Mouse (Mus musculus) hindbrain, postnatal 0 days (tissue): ENCODE data around the gene Trp73. TPM values are rescaled to one million over a fixed set of nuclear protein-coding genes. Genes with fewer than 3 reads are reported as not detected.

Experiments used
- ATAC-seq: fragments of 200-750 bp; cut with Nextera tagmentation; 2 replicates; pipeline ENCODE4 v1.8.0; 2017; ENCODE audit warnings: mild to moderate bottlenecking, moderate TSS enrichment, moderate library complexity
- DNase-seq: peaks from one replicate; pipeline ENCODE4 v3.0.0-alpha.2; 2015; ENCODE audit warnings: low spot score
- H3K27ac ChIP-seq: fragments of 300-500 bp; sonication (generic); 2 replicates; pipeline ENCODE4 v1.5.1; 2014; ENCODE audit warnings: mild to moderate bottlenecking
- H3K27me3 ChIP-seq: fragments of 300-500 bp; sonication (generic); 2 replicates; pipeline ENCODE4 v1.6.1; 2014; ENCODE audit warnings: low read length, mixed read lengths; ENCODE audit not compliant: insufficient read depth
- H3K36me3 ChIP-seq: fragments of 300-500 bp; sonication (generic); 2 replicates; pipeline ENCODE4 v1.6.1; 2014; ENCODE audit warnings: low read length, mixed read lengths; ENCODE audit not compliant: insufficient read depth
- H3K4me1 ChIP-seq: fragments of 300-500 bp; sonication (generic); 2 replicates; pipeline ENCODE4 v1.6.1; 2014; ENCODE audit warnings: antibody characterized with exemption, low read length, mixed read lengths; ENCODE audit not compliant: insufficient read depth
- H3K4me2 ChIP-seq: fragments of 300-500 bp; sonication (generic); 2 replicates; pipeline ENCODE4 v1.6.1; 2014; ENCODE audit warnings: low read depth, mild to moderate bottlenecking, low read length, moderate library complexity, mixed read lengths
- H3K4me3 ChIP-seq: fragments of 300-500 bp; sonication (generic); 2 replicates; pipeline ENCODE4 v1.5.1; 2014; ENCODE audit warnings: low read length
- H3K9ac ChIP-seq: fragments of 300-500 bp; sonication (generic); replicated peaks from 2 replicates; pipeline ENCODE4 v1.6.1; 2014; ENCODE audit warnings: mild to moderate bottlenecking, low read length, moderate library complexity, mixed read lengths
- H3K9me3 ChIP-seq: fragments of 300-500 bp; sonication (generic); 2 replicates; pipeline ENCODE4 v1.6.1; 2016; ENCODE audit warnings: low read length, mixed read lengths
- CTCF ChIP-seq: IDR thresholded peaks from 2 replicates; pipeline ENCODE4 v1.5.1; 2016; ENCODE audit warnings: antibody characterized with exemption, control low read depth, low read depth
- WGBS: fragments of 180-500 bp; shearing (Covaris S2); extraction: QIAGEN DNeasy Blood & Tissue Kit; methylation state at CpG from one replicate; pipeline ENCODE4 v1.1.7; 2014; 5-methylcytosine and 5-hydroxymethylcytosine counted together
- polyA plus RNA-seq: library from polyadenylated mRNA; unstranded; fragments of >200 nt; fragmentation: Nextera tagmentation; extraction: Ambion mirVana; gene quantifications from 2 replicates; pipeline ENCODE4 v1.2.1, GENCODE M21; 2015
- total RNA-seq: library from RNA; depleted of rRNA; stranded (reverse); fragments of >200 nt; gene quantifications from 2 replicates; pipeline ENCODE4 v1.2.3, GENCODE M21; 2014

The Trp73 gene
- total and polyA plus RNA-seq, 2 experiments from 2014 or later = 0.96 to 1.2 TPM

GRCm38 (mm10) chr4:154091356-154091755 is 48.7 kb downstream of the Trp73 start:
- H3K36me3 ChIP-seq = no peaks in the 10 kb centered on the region
- H3K4me3 ChIP-seq = no peak overlapping the region
- no peak for ATAC-seq
- H3K9me3 ChIP-seq = no peaks in the 10 kb centered on the region
- H3K4me1 ChIP-seq = no peaks in the 10 kb centered on the region
- 0 out of 2 replicates have a peak, but pooled peaks cover 3% of the 10 kb centered on the region for H3K27me3 ChIP-seq
- no peak overlapping the region for H3K27ac ChIP-seq
- no peak overlapping the region for H3K4me2 ChIP-seq
- 55% methylated on average over 8 of the region's 8 CpGs for WGBS
- DNase-seq = no peak
- H3K9ac ChIP-seq = no peak overlapping the region
- no peak for TF ChIP-seq CTCF

- Histone ChIP-seq H3K4me2 (no peak overlapping the region), H3K27ac (no peak overlapping the region), H3K27me3 (0 out of 2 replicates have a peak, but pooled peaks cover 3% of the 10 kb centered on the region), H3K9ac (no peak overlapping the region), H3K9me3 (no peaks in the 10 kb centered on the region), H3K4me1 (no peaks in the 10 kb centered on the region), H3K4me3 (no peak overlapping the region), H3K36me3 (no peaks in the 10 kb centered on the region)
- WGBS = 49% methylated on average over 5 of the region's 5 CpGs
- TF ChIP-seq CTCF = no peak
- DNase-seq (no peak), ATAC-seq (no peak)
Observed at GRCm38 (mm10) chr4:154089205-154089604, 50.8 kb downstream of the Trp73 start.

DNA sequence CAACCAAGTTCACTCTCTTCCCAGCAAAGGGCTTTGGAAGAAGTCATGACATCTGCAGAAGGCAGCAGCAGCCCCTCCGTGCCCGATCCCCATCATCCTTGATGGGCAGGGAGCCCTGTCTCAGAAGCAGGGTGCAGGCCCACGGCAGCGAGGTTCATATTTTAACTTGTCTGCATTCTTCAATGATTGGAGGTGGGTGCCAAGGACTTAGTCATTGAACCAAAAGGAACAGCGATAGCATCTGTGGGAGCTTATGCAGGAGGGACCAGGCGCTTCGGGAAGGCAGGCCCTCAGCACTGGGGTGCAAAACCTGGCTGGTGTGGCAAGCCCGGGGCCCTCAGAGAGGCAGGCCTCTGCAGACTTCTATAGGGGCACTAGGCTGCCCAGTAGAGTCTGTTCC is 53.6 kb downstream of the Trp73 start:
- no peak for ATAC-seq
- Histone ChIP-seq H3K4me3 (no peak overlapping the region), H3K4me2 (no peak overlapping the region), H3K27ac (no peak overlapping the region), H3K9ac (no peak overlapping the region), H3K36me3 (no peaks in the 10 kb centered on the region), H3K27me3 (peaks cover 15% of the 10 kb centered on the region), H3K9me3 (no peaks in the 10 kb centered on the region), H3K4me1 (no peaks in the 10 kb centered on the region)
- WGBS = 80% methylated on average over 8 of the region's 8 CpGs
- DNase-seq = no peak
- TF ChIP-seq CTCF = no peak

GRCm38 (mm10) chr4:154085856-154086255 is 54.2 kb downstream of the Trp73 start:
- peak; percentile 30 for DNase-seq
- no peak for ATAC-seq
- WGBS = 31% methylated on average over 3 of the region's 3 CpGs
- Histone ChIP-seq H3K9me3 (no peaks in the 10 kb centered on the region), H3K36me3 (no peaks in the 10 kb centered on the region), H3K27ac (no peak overlapping the region), H3K4me2 (no peak overlapping the region), H3K27me3 (peaks cover 15% of the 10 kb centered on the region), H3K9ac (no peak overlapping the region), H3K4me1 (no peaks in the 10 kb centered on the region; the same call in 1 of the 2 replicates), H3K4me3 (no peak overlapping the region)
- no peak for TF ChIP-seq CTCF

- no peak for TF ChIP-seq CTCF
- WGBS = 12% methylated on average over 1 of the region's 1 CpGs
- Histone ChIP-seq H3K36me3 (no peaks in the 10 kb centered on the region), H3K27me3 (peaks cover 19% of the 10 kb centered on the region), H3K9ac (no peak overlapping the region), H3K4me3 (no peak overlapping the region), H3K27ac (no peak overlapping the region), H3K9me3 (no peaks in the 10 kb centered on the region), H3K4me1 (no peaks in the 10 kb centered on the region; the same call in 1 of the 2 replicates), H3K4me2 (no peak overlapping the region)
- ATAC-seq = no peak
- DNase-seq = no peak
Observed at GRCm38 (mm10) chr4:154081974-154082373, 58.0 kb downstream of the Trp73 start.

DNA sequence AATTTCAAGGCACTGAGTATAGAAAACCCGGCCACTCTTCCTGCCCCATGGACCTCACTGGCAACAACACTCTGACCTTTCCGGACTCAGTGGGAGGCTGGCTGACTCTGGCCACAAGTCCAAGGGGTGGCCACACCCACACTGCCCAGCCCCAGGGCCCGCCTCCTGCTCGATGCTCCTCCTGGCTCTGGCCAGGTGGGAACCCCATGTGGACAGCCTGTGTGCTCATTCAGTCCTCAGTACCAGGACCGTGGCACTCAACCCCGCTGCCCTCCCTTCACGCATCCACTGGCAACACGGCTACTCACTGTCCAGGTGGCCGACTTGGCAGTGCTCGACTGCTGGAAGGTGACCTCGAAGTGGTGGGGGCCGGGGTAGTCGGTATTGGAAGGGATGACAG is 59.0 kb downstream of the Trp73 start:
- Histone ChIP-seq H3K9ac (no peak overlapping the region), H3K36me3 (no peaks in the 10 kb centered on the region), H3K4me2 (peak overlapping the region; percentile 38), H3K9me3 (no peaks in the 10 kb centered on the region), H3K4me3 (no peak overlapping the region), H3K4me1 (no peaks in the 10 kb centered on the region; the same call in 1 of the 2 replicates), H3K27ac (no peak overlapping the region), H3K27me3 (peaks cover 19% of the 10 kb centered on the region)
- no peak for TF ChIP-seq CTCF
- peak; percentile 17 for DNase-seq
- peak; percentile 58; the same call in 1 of the 2 replicates for ATAC-seq
- WGBS = 6% methylated on average over 13 of the region's 13 CpGs

DNA sequence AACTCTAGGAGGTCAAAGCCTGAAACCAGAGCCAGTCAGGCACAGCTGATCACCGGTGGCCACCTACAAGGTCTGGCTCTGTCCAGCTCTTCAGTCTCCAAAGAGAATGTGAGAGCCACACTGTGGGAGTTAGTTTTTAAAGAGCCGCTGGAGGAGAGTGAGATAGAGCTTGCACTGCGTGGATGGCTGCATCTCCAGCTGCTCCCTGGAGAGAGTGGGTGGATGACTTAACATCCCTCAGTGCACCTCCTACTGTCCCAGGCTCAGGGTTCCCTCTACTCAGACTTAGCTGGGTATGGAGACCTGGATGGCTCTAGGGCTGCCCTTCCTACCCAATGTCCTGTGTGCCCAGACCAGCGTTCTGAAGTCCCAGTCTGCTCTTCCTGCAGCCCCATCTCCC is 59.8 kb downstream of the Trp73 start:
- Histone ChIP-seq H3K4me1 (no peaks in the 10 kb centered on the region; the same call in 1 of the 2 replicates), H3K36me3 (no peaks in the 10 kb centered on the region), H3K9me3 (no peaks in the 10 kb centered on the region), H3K4me3 (no peak overlapping the region), H3K9ac (no peak overlapping the region), H3K4me2 (no peak overlapping the region), H3K27me3 (peaks cover 19% of the 10 kb centered on the region), H3K27ac (no peak overlapping the region)
- WGBS = 33% methylated on average over 4 of the region's 4 CpGs
- TF ChIP-seq CTCF = no peak
- no peak for DNase-seq
- no peak for ATAC-seq
